16 mouse cellular contexts compared by ENCODE assay signal in the genomic region with DNA sequence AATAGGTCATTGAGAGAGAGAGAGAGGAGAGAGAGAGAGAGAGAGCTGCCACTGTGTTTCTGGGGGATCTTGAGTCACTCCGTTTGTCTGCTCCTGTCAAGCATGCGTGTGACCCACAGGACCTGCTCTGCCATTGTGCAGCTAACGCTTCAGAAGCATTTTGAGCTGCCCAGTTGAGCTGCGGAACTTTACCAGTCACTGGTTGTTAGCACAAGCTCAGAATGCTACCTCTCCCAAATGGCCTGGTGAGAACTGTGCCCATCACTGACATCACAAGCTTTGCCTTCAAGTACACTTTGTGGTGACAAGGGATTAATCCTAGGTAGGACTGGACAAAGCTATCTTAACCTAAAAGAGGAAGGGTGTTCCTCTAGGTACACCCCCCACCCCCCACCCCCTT.
"Had no signal": no experiment of that assay in that cellular context is flagged by ENCODE, and none has a peak within 500 bp of the region (broad histone marks: within the 10 kb centered on the region; RNA-seq: fewer than 3 reads in every experiment).

No protein-coding gene starts in this region.

- H3K9ac ChIP-seq: liver, embryonic 13.5 days; midbrain, embryonic 12.5 days; midbrain, embryonic 15.5 days; neural tube, embryonic 12.5 days; neural tube, embryonic 15.5 days had no signal

- H3K27ac ChIP-seq: left cerebral cortex, adult 2 months; liver, embryonic 13.5 days; midbrain, embryonic 12.5 days; midbrain, embryonic 15.5 days; neural tube, embryonic 12.5 days; neural tube, embryonic 15.5 days; stomach, postnatal 0 days had no signal

- ATAC-seq: midbrain, embryonic 15.5 days had no signal

- H3K27me3 ChIP-seq: liver, embryonic 13.5 days; midbrain, embryonic 12.5 days; midbrain, embryonic 15.5 days; neural tube, embryonic 12.5 days; neural tube, embryonic 15.5 days had no signal

- H3K4me2 ChIP-seq: liver, embryonic 13.5 days; midbrain, embryonic 12.5 days; midbrain, embryonic 15.5 days; neural tube, embryonic 12.5 days; neural tube, embryonic 15.5 days had no signal

- H3K4me3 ChIP-seq: left cerebral cortex, adult 2 months; liver, embryonic 13.5 days; midbrain, embryonic 12.5 days; midbrain, embryonic 15.5 days; neural tube, embryonic 12.5 days; neural tube, embryonic 15.5 days had no signal

- H3K4me1 ChIP-seq: liver, embryonic 13.5 days had no signal

- DNase-seq: kidney, postnatal 10 days; kidney, postnatal 36 days; layer of hippocampus, postnatal 36 days; liver, embryonic 13.5 days; lung, adult 2 months; lung, postnatal 14 days; lung, postnatal 4 days; thymus, adult 2 months; thymus, postnatal 14 days; thymus, postnatal 4 days had no signal

- H3K36me3 ChIP-seq: liver, embryonic 13.5 days had no signal

- H3K9me3 ChIP-seq: liver, embryonic 13.5 days; midbrain, embryonic 12.5 days; midbrain, embryonic 15.5 days; neural tube, embryonic 12.5 days; neural tube, embryonic 15.5 days had no signal
